Mouse (Mus musculus) hindbrain, embryonic 16.5 days (tissue): Measurements from ENCODE around the gene Tubgcp5. TPM values are rescaled to one million over a fixed set of nuclear protein-coding genes. Genes with fewer than 3 reads are reported as not detected.
"Not testable (repeated sequence)": the region's sequence is repeated elsewhere in the genome, so short reads cannot be mapped to it uniquely, and the experiment has no call there.

Source experiments
- ATAC-seq: fragments of 200-750 bp; cut with Nextera tagmentation; 2 replicates; pipeline ENCODE4 v1.8.0; 2017; ENCODE audit warnings: moderate TSS enrichment, moderate library complexity
- H3K27ac ChIP-seq: fragments of 300-500 bp; sonication (generic); 2 replicates; pipeline ENCODE4 v1.5.1; 2014; ENCODE audit warnings: low read depth, mild to moderate bottlenecking, control low read depth, low read length, moderate library complexity
- H3K27me3 ChIP-seq: fragments of 300-500 bp; sonication (generic); replicated peaks from 2 replicates; pipeline ENCODE4 v1.6.1; 2014; ENCODE audit warnings: low read length; ENCODE audit not compliant: control insufficient read depth, insufficient read depth
- H3K36me3 ChIP-seq: fragments of 300-500 bp; sonication (generic); 2 replicates; pipeline ENCODE4 v1.6.1; 2014; ENCODE audit warnings: mild to moderate bottlenecking, low read length, moderate library complexity, mixed read lengths; ENCODE audit not compliant: control insufficient read depth, insufficient read depth
- H3K4me1 ChIP-seq: fragments of 300-500 bp; sonication (generic); 2 replicates; pipeline ENCODE4 v1.6.1; 2014; ENCODE audit warnings: low read depth, low read length; ENCODE audit not compliant: control insufficient read depth, insufficient read depth
- H3K4me2 ChIP-seq: fragments of 300-500 bp; sonication (generic); 2 replicates; pipeline ENCODE4 v1.6.1; 2014; ENCODE audit warnings: mild to moderate bottlenecking, low read length, control low read depth, moderate library complexity
- H3K4me3 ChIP-seq: fragments of 300-500 bp; sonication (generic); 2 replicates; pipeline ENCODE4 v1.5.1; 2014; ENCODE audit warnings: mild to moderate bottlenecking, low read length, control low read depth, moderate library complexity
- H3K9ac ChIP-seq: fragments of 300-500 bp; sonication (generic); 2 replicates; pipeline ENCODE4 v1.6.1; 2014; ENCODE audit warnings: low read depth, mild to moderate bottlenecking, control low read depth, low read length, moderate library complexity
- H3K9me3 ChIP-seq: fragments of 300-500 bp; sonication (generic); 2 replicates; pipeline ENCODE4 v1.6.1; 2014; ENCODE audit warnings: mild to moderate bottlenecking, low read length, moderate library complexity; ENCODE audit not compliant: control insufficient read depth
- WGBS: fragments of 180-500 bp; shearing (Covaris S2); extraction: QIAGEN DNeasy Blood & Tissue Kit; methylation state at CpG from one replicate; pipeline ENCODE4 v1.1.7; 2014; 5-methylcytosine and 5-hydroxymethylcytosine counted together
- polyA plus RNA-seq: library from polyadenylated mRNA; unstranded; fragments of >200 nt; fragmentation: Nextera tagmentation; extraction: Ambion mirVana; gene quantifications from 2 replicates; pipeline ENCODE4 v1.2.1, GENCODE M21; 2015

Tubgcp5 gene
- polyA plus RNA-seq = 34.5 and 35.2 TPM in 2 replicates

DNA sequence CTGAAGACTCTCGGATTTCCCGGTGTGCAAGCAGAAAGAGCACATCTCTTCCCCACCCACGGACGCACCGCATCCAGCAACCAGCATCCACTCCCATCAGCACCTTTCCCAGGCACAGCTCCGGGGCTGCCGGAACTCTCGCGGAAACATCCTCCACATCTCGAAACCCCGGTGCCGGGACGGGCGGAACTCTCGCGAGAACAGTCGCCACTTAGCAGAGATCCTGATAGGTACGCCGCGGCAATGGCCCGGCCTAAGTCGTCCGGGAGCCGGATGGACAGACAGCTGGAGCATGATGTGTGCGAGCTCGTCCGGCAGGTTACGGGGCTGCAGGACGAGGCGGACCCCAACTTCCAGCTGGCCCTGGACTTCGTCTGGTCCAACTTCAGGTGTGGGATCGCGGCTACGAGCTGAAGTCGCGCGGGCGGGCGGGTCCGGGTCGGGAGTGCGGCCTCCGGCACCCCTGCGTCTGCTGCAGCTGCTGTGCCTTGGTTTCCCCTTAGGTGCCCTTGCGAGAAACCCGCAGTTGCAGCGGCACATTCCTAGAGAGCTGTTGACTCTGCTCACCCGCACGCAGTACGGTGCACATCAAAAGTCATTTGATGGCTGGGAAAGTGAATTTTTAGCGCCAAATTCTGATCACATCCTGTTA, at the start of gene Tubgcp5:
Gene Tubgcp5 (plus strand): TSS at position 203 of the 652 bp plus-strand sequence.
- ATAC-seq = peak; percentile 100
- Histone ChIP-seq H3K36me3 (peaks cover 11% of the 10 kb centered on the region), H3K4me1 (peaks cover 14% of the 10 kb centered on the region), H3K9me3 (no peaks in the 10 kb centered on the region), H3K4me3 (peak within 1 kb of the TSS; percentile 86), H3K4me2 (peak within 1 kb of the TSS; percentile 71), H3K27me3 (no peaks in the 10 kb centered on the region), H3K9ac (peak within 1 kb of the TSS; percentile 86), H3K27ac (peak within 1 kb of the TSS; percentile 85)
- under 1% methylated on average over 51 of the region's 51 CpGs for WGBS

DNA sequence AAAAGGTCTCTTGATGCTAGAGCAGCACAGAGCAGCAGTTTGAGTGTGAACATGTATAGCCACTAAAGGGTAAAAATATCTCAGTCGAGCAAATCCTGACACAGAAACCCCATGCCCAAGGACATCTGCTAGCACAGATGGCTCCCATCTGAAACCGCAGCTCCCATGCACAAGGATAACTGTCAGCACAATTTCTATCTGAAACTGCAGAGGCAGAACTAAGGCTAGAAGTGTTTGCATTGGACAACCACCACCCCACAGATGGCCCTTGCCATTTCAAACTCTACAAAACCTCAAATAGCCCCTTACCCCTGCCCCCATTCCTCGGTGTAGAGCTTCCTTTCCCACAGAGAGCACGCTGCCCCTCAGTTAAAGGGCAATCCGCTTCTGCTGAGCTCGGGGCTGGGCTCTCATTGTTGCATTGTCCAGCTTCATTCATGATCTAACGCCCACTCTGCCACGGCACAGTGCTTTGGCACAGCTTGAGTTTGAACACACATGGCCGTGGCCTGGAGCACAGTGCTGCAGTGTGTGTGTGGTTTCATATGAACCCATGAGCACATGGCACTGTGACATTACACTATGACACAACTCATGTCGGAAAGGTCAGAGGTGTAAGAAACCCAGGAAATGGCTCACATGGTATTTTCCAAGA, 49.3 kb upstream of the Tubgcp5 start:
- H3K27ac ChIP-seq = peak overlapping the region; percentile 63; the same call in 1 of the 2 replicates
- H3K27me3 ChIP-seq = no peaks in the 10 kb centered on the region
- no peak overlapping the region for H3K9ac ChIP-seq
- H3K4me2 ChIP-seq = no peak overlapping the region
- peak; percentile 86 for ATAC-seq
- H3K9me3 ChIP-seq = no peaks in the 10 kb centered on the region
- no peak overlapping the region for H3K4me3 ChIP-seq
- peaks cover 3% of the 10 kb centered on the region; the same call in 1 of the 2 replicates for H3K4me1 ChIP-seq
- H3K36me3 ChIP-seq = no peaks in the 10 kb centered on the region
- WGBS = 24% methylated on average over 10 of the region's 10 CpGs

DNA sequence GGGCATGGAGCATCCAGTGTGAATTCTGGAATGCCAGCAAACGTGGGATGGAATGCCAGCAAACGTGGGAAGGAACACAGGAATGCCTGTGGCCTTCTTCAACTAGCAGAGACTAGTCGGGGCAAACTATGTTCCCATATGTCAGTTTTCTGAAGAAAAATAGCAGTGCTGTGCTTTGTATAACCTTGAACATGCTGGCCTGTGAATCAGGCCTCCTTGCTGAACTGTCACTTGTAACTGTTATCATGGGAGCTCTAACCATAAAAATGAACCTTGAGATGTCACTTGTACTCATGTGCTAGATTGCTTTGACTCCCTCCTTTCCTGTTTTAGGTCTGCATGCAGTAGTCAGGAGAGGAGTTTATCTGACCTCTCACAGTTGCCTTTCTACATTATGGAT, 43.1 kb upstream of the Tubgcp5 start:
- Histone ChIP-seq H3K27ac (no peak overlapping the region), H3K4me1 (no peaks in the 10 kb centered on the region), H3K27me3 (no peaks in the 10 kb centered on the region), H3K4me3 (no peak overlapping the region), H3K36me3 (no peaks in the 10 kb centered on the region), H3K9me3 (no peaks in the 10 kb centered on the region), H3K4me2 (no peak overlapping the region), H3K9ac (no peak overlapping the region)
- ATAC-seq = no peak
- WGBS = 77% methylated on average over 3 of the region's 3 CpGs

DNA sequence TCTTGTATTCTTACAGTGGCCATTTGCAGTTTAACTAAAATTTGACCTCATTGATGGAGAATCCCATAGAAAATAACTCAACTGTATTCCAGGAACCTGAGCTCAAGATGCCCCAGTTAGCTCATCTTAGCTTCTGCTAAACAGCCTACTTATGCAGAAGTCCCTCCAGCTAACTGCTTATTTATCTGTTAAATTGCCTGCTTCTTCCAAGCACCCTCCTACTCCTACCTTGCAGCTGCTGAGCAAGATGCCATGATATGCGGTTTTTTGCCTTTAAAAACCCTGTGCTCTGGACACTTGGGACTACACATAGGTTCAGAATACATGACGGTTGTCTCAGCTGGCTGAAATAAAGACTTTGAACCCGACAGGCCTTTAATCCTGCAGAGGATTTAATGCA, 34.6 kb upstream of the Tubgcp5 start:
- no peaks in the 10 kb centered on the region for H3K27me3 ChIP-seq
- no peaks in the 10 kb centered on the region for H3K4me1 ChIP-seq
- ATAC-seq = no peak
- no peaks in the 10 kb centered on the region for H3K36me3 ChIP-seq
- WGBS = 65% methylated on average over 3 of the region's 3 CpGs
- no peak overlapping the region for H3K9ac ChIP-seq
- H3K4me3 ChIP-seq = no peak overlapping the region
- no peaks in the 10 kb centered on the region for H3K9me3 ChIP-seq
- H3K4me2 ChIP-seq = no peak overlapping the region
- H3K27ac ChIP-seq = no peak overlapping the region

DNA sequence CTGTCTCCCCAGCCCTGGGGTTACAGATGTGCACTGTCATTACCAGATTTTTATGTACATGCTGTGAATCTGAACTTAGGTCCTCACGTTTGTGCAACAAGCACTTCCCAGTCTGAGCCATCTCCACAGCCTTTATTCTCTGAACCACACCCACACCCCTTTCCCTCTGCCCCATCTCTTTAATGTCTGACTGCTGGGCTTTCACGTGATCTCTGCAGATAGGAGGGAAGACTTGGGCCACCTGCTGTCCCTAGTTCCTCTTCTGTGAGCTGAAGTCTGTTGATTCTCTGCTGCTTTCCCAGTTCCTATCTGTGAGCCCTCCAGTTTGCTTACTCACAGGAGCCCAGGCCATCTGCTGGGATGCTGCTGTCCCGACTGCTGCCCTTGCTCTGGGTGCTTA, 26.0 kb upstream of the Tubgcp5 start, which contains the start of gene Siglech:
Gene Siglech (plus strand): TSS at position 253 of the 400 bp plus-strand sequence.
- 45% methylated on average over 3 of the region's 3 CpGs for WGBS
- ATAC-seq = no peak
- Histone ChIP-seq H3K4me2 (no peak within 1 kb of the TSS), H3K36me3 (no peaks in the 10 kb centered on the region), H3K9ac (no peak within 1 kb of the TSS), H3K4me3 (no peak within 1 kb of the TSS), H3K4me1 (no peaks in the 10 kb centered on the region), H3K27me3 (no peaks in the 10 kb centered on the region), H3K27ac (no peak within 1 kb of the TSS), H3K9me3 (no peaks in the 10 kb centered on the region)

DNA sequence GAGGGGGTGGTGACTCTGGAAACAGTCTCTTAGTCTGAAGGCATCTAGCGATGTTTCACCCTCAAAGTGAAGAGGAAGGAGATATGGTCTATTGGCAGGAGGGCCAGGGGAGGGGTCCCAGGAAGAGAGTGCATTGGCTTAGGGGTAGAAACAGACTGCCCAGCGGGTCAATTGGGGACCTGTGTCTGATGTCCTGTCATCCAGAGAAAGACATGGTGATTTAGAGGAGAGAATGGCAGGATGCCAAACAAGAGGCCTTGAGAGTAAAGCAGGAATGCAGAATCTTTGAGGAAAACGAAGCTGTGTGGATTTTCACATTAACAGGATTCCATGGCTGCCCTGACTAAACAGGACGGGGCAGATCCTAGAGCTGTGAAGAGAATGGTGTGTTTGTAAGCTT, 13.9 kb upstream of the Tubgcp5 start:
- no peaks in the 10 kb centered on the region for H3K9me3 ChIP-seq
- no peaks in the 10 kb centered on the region for H3K36me3 ChIP-seq
- H3K4me2 ChIP-seq = no peak overlapping the region
- H3K4me3 ChIP-seq = no peak overlapping the region
- no peaks in the 10 kb centered on the region for H3K4me1 ChIP-seq
- no peak overlapping the region for H3K27ac ChIP-seq
- no peaks in the 10 kb centered on the region for H3K27me3 ChIP-seq
- 58% methylated on average over 4 of the region's 4 CpGs for WGBS
- ATAC-seq = no peak
- no peak overlapping the region for H3K9ac ChIP-seq

DNA sequence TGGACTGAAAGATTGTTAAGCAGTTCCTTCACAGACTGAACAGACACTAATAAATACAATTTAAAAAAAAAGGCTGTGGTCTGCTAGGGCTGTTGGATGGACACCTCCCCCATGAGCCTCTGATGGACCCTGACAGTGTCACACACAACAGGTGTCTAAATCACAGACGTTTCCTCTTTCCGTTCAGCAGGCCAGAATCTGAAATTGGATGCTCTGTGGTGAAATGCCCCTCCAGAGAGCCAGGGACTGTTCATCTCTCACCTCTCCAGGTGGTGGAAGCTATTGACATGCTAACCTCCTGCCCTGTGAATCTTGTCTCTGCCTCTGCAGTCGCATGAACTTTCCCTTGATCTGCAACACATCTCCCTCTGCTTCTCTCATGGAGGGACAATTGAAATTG, 11.5 kb upstream of the Tubgcp5 start:
- H3K27ac ChIP-seq = no peak overlapping the region
- H3K9ac ChIP-seq = no peak overlapping the region
- no peaks in the 10 kb centered on the region for H3K4me1 ChIP-seq
- 60% methylated on average over 3 of the region's 3 CpGs for whole genome bisulfite sequencing
- H3K27me3 ChIP-seq = no peaks in the 10 kb centered on the region
- ATAC-seq = no peak
- no peak overlapping the region for H3K4me2 ChIP-seq
- no peaks in the 10 kb centered on the region for H3K36me3 ChIP-seq
- no peaks in the 10 kb centered on the region for H3K9me3 ChIP-seq
- no peak overlapping the region for H3K4me3 ChIP-seq

DNA sequence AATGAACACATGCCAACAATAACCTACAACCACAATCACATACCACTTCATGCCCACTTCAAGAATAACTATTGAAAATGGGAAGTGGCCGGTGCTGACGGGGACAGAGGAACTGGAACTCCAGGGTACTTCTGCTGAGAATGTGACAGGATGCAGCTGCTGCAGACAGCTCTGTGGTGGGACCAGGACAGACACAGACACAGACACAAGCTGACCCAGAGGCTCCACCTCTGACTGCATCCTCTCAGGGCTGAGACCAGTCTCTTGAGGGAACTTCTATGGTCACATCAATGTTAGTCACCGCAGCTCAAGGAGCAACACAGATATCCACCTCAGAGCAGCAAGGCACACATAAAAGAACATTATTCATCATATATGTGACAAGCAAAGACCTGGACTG, 9.4 kb upstream of the Tubgcp5 start:
- Histone ChIP-seq H3K27me3 (no peaks in the 10 kb centered on the region), H3K9ac (no peak overlapping the region), H3K36me3 (no peaks in the 10 kb centered on the region), H3K4me1 (no peaks in the 10 kb centered on the region), H3K4me2 (no peak overlapping the region), H3K9me3 (no peaks in the 10 kb centered on the region), H3K27ac (no peak overlapping the region), H3K4me3 (no peak overlapping the region)
- 97% methylated on average over 3 of the region's 3 CpGs for WGBS
- no peak for ATAC-seq

DNA sequence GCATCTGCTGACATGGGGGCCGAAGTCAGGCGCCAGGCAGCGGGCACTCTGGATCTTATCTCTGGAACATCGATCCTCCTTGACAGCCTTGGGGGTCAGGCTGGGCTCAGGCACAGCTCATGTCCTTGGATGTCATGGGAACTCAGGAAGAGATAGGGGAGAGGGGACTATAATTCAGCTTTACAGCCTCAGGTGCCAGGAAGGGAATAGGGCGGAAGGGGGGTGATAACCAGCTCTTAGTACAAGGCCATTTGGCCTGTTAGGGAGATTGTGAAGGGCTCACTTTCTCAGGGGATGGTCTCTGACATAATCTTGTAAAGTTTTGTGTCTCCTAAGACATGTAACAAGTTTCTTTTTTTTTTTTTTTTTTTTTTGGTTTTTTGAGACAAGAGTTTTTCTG, 3.4 kb upstream of the Tubgcp5 start:
- not testable (repeated sequence) for H3K9me3 ChIP-seq, ATAC-seq, H3K36me3 ChIP-seq, H3K4me3 ChIP-seq, H3K27ac ChIP-seq, H3K4me2 ChIP-seq, H3K9ac ChIP-seq, H3K27me3 ChIP-seq
- peaks cover 14% of the 10 kb centered on the region for H3K4me1 ChIP-seq
- WGBS = 77% methylated on average over 4 of the region's 5 CpGs
